Mouse (Mus musculus): ENCODE data around the gene Supt20. TPM values are rescaled to one million over a fixed set of nuclear protein-coding genes. Genes with fewer than 3 reads are reported as not detected.

Supt20 gene
- total and polyA plus RNA-seq, 2 experiments from 2014 or later = 36.3 to 52.0 TPM

DNA sequence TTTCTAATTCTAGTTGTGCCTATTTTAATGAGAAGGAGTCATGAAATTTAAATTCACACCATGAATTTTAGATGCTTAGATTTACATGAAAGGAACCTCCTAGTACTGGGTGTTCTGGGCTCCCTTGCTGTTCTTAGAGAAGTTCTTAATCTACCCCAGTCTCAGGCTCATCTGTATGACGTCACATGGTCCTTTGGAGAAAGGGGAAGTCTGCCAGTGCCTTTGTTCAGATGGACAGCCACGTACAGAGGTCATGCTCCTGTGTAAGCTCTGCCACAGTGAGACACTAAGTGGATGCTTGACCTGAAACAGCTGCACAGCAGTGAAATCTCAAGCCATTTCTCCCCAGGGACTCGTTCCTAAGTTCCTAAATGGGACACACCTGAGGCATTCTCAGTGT is 26.3 kb downstream of the Supt20 start:
- Histone ChIP-seq H3K27me3 (ENCODE audit: insufficient read depth, low read length) (no peaks in the 10 kb centered on the region), H3K9me3 (ENCODE audit: low read length) (no peaks in the 10 kb centered on the region), H3K4me3 (ENCODE audit: low read length) (no peak overlapping the region), H3K9ac (replicated peaks; ENCODE audit: low read length) (no peak overlapping the region), H3K4me2 (ENCODE audit: low read depth, low read length) (no peak overlapping the region), H3K36me3 (ENCODE audit: insufficient read depth, low read length) (peaks cover 42% of the 10 kb centered on the region), H3K4me1 (ENCODE audit: insufficient read depth, low read length) (no peaks in the 10 kb centered on the region), H3K27ac (no peak overlapping the region)
- ATAC-seq (no peak), DNase-seq (ENCODE audit: low spot score) (no peak)
- TF ChIP-seq CTCF (IDR thresholded peaks at IDR 0.05; ENCODE audit: low read depth) = no peak
- WGBS = 51% methylated on average over 3 of the region's 3 CpGs

DNA sequence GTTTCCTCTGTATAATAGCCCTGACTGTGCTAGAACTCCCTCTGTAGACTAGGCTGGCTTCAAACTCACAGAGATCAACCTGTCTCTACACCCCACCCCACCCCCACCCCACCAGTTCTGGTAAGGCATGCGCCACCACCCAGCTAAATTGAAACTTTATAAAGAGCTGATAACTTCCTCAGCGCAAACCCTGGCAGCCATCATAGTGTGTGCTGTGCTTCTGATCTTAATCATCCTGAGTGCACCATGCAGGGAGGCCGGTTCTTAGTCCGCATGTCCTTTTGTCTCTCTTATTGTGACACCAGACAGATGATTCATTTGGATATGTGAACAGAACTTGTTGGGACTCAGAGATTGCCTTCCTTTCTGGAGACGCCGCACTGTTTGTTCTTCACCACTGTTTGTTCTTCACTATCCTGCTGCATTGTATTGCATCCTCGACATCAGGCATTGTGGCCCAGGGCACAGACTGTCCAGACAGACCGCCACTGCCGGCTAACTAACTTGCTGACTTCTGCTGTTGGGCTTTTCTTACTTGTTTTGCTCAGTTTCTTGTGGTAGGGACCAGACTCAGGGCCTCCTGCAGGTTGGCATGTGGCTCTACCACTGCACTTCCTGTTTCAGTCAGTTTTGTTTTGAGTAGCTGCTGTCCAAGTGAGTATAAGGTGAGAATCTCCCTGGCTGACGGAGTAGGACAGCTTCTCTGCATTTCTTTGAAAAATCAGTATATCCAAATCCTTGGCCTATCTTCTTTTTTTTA is 31.3 kb downstream of the Supt20 start:
- Histone ChIP-seq H3K9ac (replicated peaks; ENCODE audit: low read length) (no peak overlapping the region), H3K27me3 (ENCODE audit: insufficient read depth, low read length) (no peaks in the 10 kb centered on the region), H3K4me1 (ENCODE audit: insufficient read depth, low read length) (no peaks in the 10 kb centered on the region), H3K4me3 (ENCODE audit: low read length) (no peak overlapping the region), H3K9me3 (ENCODE audit: low read length) (no peaks in the 10 kb centered on the region), H3K4me2 (ENCODE audit: low read depth, low read length) (no peak overlapping the region), H3K27ac (no peak overlapping the region), H3K36me3 (ENCODE audit: insufficient read depth, low read length) (peaks cover 39% of the 10 kb centered on the region)
- TF ChIP-seq CTCF (IDR thresholded peaks at IDR 0.05; ENCODE audit: low read depth) = no peak
- ATAC-seq (no peak), DNase-seq (ENCODE audit: low spot score) (no peak)
- WGBS = 79% methylated on average over 10 of the region's 10 CpGs

DNA sequence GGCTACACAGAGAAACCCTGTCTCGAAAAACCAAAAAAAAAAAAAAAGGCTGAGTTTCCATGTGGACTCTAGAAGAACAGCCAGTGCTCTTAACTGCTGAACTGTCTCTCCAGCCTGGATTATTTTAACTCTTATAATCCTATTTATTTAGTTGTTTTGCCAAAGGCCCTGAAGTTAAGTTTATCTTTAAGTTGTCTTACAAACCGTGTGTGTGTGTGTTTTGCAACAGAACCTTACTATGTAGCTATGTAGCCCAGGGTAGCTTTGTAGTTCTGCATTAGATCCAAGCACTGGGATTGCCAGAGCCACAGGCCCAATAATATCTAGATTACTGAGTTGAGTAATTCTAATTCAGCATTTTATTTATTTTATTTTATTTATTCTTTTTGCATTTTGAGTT is 32.7 kb downstream of the Supt20 start:
- DNase-seq (ENCODE audit: low spot score) = no peak
- WGBS = 80% methylated on average over 2 of the region's 2 CpGs
- Histone ChIP-seq H3K4me2 (ENCODE audit: low read depth, low read length) (no peak overlapping the region), H3K4me1 (ENCODE audit: insufficient read depth, low read length) (no peaks in the 10 kb centered on the region), H3K27ac (no peak overlapping the region), H3K9me3 (ENCODE audit: low read length) (no peaks in the 10 kb centered on the region), H3K4me3 (ENCODE audit: low read length) (no peak overlapping the region), H3K9ac (replicated peaks; ENCODE audit: low read length) (no peak overlapping the region), H3K27me3 (ENCODE audit: insufficient read depth, low read length) (no peaks in the 10 kb centered on the region), H3K36me3 (ENCODE audit: insufficient read depth, low read length) (peaks cover 49% of the 10 kb centered on the region)
- no peak for TF ChIP-seq CTCF (IDR thresholded peaks at IDR 0.05; ENCODE audit: low read depth)
- ATAC-seq = no peak

DNA sequence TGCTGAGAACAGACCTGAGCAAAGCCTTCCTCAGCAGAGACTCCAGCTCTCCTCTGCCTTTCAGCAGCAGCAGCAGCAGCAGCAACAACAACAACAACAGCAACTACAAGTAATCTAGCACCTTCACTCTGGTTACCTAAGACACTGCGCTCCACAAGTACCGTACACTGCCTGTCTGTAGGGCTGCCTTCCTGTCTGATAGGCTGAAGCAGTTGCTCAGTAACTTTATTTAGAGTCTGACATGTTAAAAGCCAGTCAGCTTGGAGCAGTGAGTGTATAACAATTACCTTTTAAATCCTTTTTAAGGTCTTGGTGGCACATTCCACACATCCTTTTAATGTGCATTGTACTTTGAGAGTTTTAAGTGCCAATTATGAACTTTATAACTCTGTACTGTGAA is 35.0 kb downstream of the Supt20 start:
- H3K36me3 ChIP-seq (ENCODE audit: insufficient read depth, low read length) = peaks cover 64% of the 10 kb centered on the region
- H3K4me3 ChIP-seq (ENCODE audit: low read length) = no peak overlapping the region
- no peak for ATAC-seq
- no peaks in the 10 kb centered on the region for H3K4me1 ChIP-seq (ENCODE audit: insufficient read depth, low read length)
- TF ChIP-seq CTCF (IDR thresholded peaks at IDR 0.05; ENCODE audit: low read depth) = no peak
- WGBS = 96% methylated on average over 2 of the region's 2 CpGs
- no peak overlapping the region for H3K27ac ChIP-seq
- no peak overlapping the region for H3K4me2 ChIP-seq (ENCODE audit: low read depth, low read length)
- no peak overlapping the region for H3K9ac ChIP-seq (replicated peaks; ENCODE audit: low read length)
- no peaks in the 10 kb centered on the region for H3K9me3 ChIP-seq (ENCODE audit: low read length)
- no peak for DNase-seq (ENCODE audit: low spot score)
- H3K27me3 ChIP-seq (ENCODE audit: insufficient read depth, low read length) = no peaks in the 10 kb centered on the region

DNA sequence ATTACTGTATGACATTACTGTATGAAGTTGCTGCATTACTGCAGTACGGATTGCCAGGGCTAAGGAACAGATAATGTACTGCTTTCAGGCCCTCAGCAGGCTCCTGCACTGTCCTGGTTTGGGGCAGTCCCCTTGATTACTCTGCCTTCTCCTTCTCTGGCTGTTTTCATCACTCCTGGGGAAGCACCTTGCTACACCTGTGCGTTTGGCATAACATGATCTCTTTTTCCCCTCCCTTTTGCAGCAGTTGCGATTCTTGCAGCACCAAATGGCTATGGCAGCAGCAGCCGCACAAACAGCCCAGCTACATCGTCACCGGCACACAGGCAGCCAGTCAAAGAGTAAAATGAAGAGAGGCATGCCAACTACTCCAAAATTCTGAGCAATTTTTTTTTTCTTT is 35.5 kb downstream of the Supt20 start:
- Histone ChIP-seq H3K4me3 (ENCODE audit: low read length) (no peak overlapping the region), H3K36me3 (ENCODE audit: insufficient read depth, low read length) (peaks cover 66% of the 10 kb centered on the region), H3K4me1 (ENCODE audit: insufficient read depth, low read length) (no peaks in the 10 kb centered on the region), H3K9me3 (ENCODE audit: low read length) (no peaks in the 10 kb centered on the region), H3K27me3 (ENCODE audit: insufficient read depth, low read length) (no peaks in the 10 kb centered on the region), H3K9ac (replicated peaks; ENCODE audit: low read length) (no peak overlapping the region), H3K4me2 (ENCODE audit: low read depth, low read length) (no peak overlapping the region), H3K27ac (no peak overlapping the region)
- 91% methylated on average over 6 of the region's 6 CpGs for WGBS
- no peak for ATAC-seq
- no peak for TF ChIP-seq CTCF (IDR thresholded peaks at IDR 0.05; ENCODE audit: low read depth)
- DNase-seq (ENCODE audit: low spot score) = no peak

DNA sequence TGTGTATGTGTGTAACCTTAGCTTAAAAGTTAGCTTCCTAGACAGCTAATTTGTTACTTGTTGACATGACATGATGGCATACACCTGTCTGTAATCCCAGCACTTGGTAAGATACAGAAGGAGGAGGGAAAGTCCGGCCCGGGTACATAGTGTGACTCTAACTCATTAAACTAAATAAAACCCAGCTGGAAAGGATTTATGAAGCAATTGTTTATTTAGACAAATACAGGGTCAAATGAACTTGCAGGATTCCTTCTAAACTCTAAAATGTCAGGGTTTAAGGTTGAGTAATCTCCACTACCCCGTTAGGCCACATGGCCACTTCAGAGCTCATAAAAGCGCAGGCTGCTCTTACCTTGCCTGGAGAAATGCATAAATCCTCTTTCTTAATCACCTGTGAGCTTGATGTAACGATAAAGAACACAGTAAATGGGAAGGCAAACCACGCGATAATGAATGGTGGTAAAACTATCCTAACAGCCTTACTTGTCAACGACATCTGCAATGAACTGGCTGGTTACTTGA is 39.1 kb downstream of the Supt20 start:
- Histone ChIP-seq H3K4me1 (ENCODE audit: insufficient read depth, low read length) (peaks cover 4% of the 10 kb centered on the region; the same call in 1 of the 2 replicates), H3K4me3 (ENCODE audit: low read length) (no peak overlapping the region), H3K36me3 (ENCODE audit: insufficient read depth, low read length) (peaks cover 62% of the 10 kb centered on the region), H3K9ac (replicated peaks; ENCODE audit: low read length) (no peak overlapping the region), H3K27ac (no peak overlapping the region), H3K9me3 (ENCODE audit: low read length) (no peaks in the 10 kb centered on the region), H3K27me3 (ENCODE audit: insufficient read depth, low read length) (no peaks in the 10 kb centered on the region), H3K4me2 (ENCODE audit: low read depth, low read length) (no peak overlapping the region)
- WGBS = 93% methylated on average over 8 of the region's 8 CpGs
- DNase-seq (ENCODE audit: low spot score) = no peak
- no peak for ATAC-seq
- no peak for TF ChIP-seq CTCF (IDR thresholded peaks at IDR 0.05; ENCODE audit: low read depth)

DNA sequence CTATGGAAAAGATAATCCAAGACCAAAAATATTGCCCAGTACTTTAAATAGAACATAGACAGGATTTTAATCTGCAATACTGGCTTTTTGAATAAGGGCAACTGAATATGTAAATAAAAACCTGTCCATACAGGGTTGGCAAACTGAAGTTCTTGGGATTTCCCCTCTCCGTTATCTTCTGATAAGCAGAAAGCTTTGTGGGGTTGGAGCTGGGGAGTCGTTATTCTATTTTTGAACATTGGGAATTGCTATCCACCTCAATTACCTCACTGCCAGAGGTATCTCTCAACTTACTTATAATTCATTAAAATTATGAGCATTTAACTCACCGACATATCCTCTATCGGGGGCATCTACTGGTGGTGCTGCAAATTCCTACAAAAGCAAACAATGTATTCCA is 39.8 kb downstream of the Supt20 start:
- Histone ChIP-seq H3K27ac (no peak overlapping the region), H3K4me1 (ENCODE audit: insufficient read depth, low read length) (peaks cover 4% of the 10 kb centered on the region; the same call in 1 of the 2 replicates), H3K9me3 (ENCODE audit: low read length) (no peaks in the 10 kb centered on the region), H3K4me3 (ENCODE audit: low read length) (no peak overlapping the region), H3K27me3 (ENCODE audit: insufficient read depth, low read length) (no peaks in the 10 kb centered on the region), H3K4me2 (ENCODE audit: low read depth, low read length) (no peak overlapping the region), H3K9ac (replicated peaks; ENCODE audit: low read length) (no peak overlapping the region), H3K36me3 (ENCODE audit: insufficient read depth, low read length) (peaks cover 56% of the 10 kb centered on the region)
- TF ChIP-seq CTCF (IDR thresholded peaks at IDR 0.05; ENCODE audit: low read depth) = no peak
- DNase-seq (ENCODE audit: low spot score) = no peak
- no peak for ATAC-seq
- 95% methylated on average over 4 of the region's 4 CpGs for WGBS

Measured in hindbrain, postnatal 0 days (tissue).